Mouse (Mus musculus): ENCODE data around the gene Comt. TPM values are rescaled to one million over a fixed set of nuclear protein-coding genes. Genes with fewer than 3 reads are reported as not detected.

Gene Comt
- polyA plus RNA-seq, 1 experiment: 7.4 TPM

DNA sequence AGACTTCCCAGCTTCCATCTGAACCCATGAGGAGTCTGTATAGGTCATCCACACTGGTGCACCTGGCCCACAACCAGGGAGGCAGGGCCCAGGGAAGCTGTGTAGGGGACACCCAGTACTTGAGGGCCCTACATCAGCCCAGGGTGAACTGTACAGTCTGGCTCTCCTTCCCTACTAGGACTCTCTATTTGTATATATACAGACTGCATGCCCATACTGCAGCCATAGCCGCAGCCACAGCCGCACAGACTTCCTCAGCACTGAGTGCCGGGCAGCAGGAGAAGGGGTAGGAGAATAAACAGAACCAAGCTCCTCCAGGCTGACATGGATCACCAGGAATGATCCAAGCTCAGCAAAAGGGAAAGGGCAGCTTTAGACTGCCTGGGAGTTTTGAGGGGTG is 34.2 kb upstream of the Comt start:
- Histone ChIP-seq H3K36me3 (ENCODE audit: control insufficient read depth) (peaks cover 100% of the 10 kb centered on the region), H3K4me3 (replicated peaks) (no peak overlapping the region), H3K9me3 (ENCODE audit: control insufficient read depth, low read length) (no peaks in the 10 kb centered on the region), H3K4me1 (ENCODE audit: control insufficient read depth) (peaks cover 43% of the 10 kb centered on the region), H3K27me3 (ENCODE audit: control insufficient read depth) (no peaks in the 10 kb centered on the region)
- TF ChIP-seq GATA1 (IDR thresholded peaks at IDR 0.05; ENCODE audit: low read length) (no peak), TAL1 (IDR thresholded peaks at IDR 0.05; ENCODE audit: low read length) (no peak)

DNA sequence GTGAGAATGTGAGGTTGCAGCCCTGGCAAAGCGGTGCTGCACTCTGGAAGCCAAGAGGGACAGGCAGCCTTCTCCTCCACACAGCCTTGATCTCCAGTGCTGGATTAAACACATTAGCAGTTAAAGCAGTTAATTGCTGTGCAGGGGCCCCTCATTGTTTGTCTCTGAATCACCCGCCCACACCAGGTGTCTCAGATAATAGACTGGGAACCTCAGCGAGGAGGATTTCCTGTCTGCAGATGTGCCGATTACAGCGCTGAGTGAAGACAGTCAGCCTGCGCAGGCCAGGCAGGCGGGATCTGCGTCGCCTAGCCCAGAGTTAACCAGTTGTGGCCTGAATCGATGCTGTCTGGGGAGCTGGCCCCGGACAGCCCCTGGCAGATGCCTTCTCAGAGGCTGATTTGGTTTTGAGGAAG is 33.3 kb upstream of the Comt start:
- no peak overlapping the region for H3K4me3 ChIP-seq (replicated peaks)
- no peak for TF ChIP-seq GATA1 (IDR thresholded peaks at IDR 0.05; ENCODE audit: low read length)
- TF ChIP-seq TAL1 (IDR thresholded peaks at IDR 0.05; ENCODE audit: low read length): no peak
- H3K4me1 ChIP-seq (ENCODE audit: control insufficient read depth): peaks cover 44% of the 10 kb centered on the region
- peaks cover 100% of the 10 kb centered on the region for H3K36me3 ChIP-seq (ENCODE audit: control insufficient read depth)
- no peaks in the 10 kb centered on the region for H3K27me3 ChIP-seq (ENCODE audit: control insufficient read depth)
- no peaks in the 10 kb centered on the region for H3K9me3 ChIP-seq (ENCODE audit: control insufficient read depth, low read length)

DNA sequence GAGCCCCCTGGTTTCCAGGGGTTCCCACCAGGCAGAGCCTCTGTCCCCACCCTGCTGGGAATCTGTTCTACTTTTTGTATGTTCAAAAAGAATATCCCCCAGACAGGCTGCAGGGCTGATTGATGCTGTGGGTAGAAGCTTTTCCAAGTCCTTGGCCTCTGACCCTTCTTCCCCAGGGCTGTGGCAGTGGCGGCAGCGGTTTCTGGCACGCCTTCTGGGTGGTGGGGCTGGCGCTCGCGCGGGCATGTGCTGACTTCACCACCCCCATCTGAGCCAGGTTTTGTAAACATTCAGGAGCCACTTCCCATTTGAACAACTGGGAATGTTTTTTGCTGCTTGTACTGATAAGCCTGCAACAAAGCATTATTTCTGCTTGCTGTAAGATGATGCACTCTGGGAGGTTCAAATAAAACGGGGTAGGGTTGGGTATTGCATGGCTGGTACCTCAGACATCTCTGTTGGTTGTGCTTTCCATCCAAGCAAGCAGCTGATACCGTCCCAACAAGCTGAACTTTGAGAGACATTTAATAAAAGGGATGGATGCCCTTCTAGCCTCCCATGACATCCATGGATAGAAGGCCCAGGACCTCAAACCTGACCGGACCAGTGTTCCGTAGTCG is 32.8 kb upstream of the Comt start:
- no peaks in the 10 kb centered on the region for H3K27me3 ChIP-seq (ENCODE audit: control insufficient read depth)
- no peak overlapping the region for H3K4me3 ChIP-seq (replicated peaks)
- H3K36me3 ChIP-seq (ENCODE audit: control insufficient read depth): peaks cover 100% of the 10 kb centered on the region
- H3K4me1 ChIP-seq (ENCODE audit: control insufficient read depth): peaks cover 44% of the 10 kb centered on the region
- no peaks in the 10 kb centered on the region for H3K9me3 ChIP-seq (ENCODE audit: control insufficient read depth, low read length)
- no peak for TF ChIP-seq TAL1 (IDR thresholded peaks at IDR 0.05; ENCODE audit: low read length)
- no peak for TF ChIP-seq GATA1 (IDR thresholded peaks at IDR 0.05; ENCODE audit: low read length)

DNA sequence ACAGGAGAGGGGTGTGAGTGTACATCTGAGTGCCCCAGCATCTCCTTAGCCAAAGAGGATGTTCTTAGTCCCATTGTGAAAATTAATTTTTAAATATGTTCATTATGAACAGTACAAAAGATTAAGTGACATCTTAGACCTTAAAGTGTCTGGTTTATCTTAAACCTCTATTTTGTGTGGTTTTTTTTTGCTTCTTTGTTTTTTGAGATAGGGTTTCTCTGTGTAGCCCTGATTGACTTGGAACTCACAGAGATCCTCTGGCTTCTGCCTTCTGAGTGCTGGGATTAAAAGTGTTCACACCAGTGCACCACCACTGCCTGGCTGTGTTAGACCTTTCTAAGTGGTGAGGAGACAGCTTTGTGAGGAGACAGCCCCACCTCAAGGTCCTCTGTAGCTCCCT is 32.0 kb upstream of the Comt start:
- H3K27me3 ChIP-seq (ENCODE audit: control insufficient read depth): no peaks in the 10 kb centered on the region
- TF ChIP-seq GATA1 (IDR thresholded peaks at IDR 0.05; ENCODE audit: low read length) (no peak), TAL1 (IDR thresholded peaks at IDR 0.05; ENCODE audit: low read length) (no peak)
- no peak overlapping the region for H3K4me3 ChIP-seq (replicated peaks)
- H3K36me3 ChIP-seq (ENCODE audit: control insufficient read depth): peaks cover 100% of the 10 kb centered on the region
- H3K9me3 ChIP-seq (ENCODE audit: control insufficient read depth, low read length): no peaks in the 10 kb centered on the region
- peaks cover 44% of the 10 kb centered on the region for H3K4me1 ChIP-seq (ENCODE audit: control insufficient read depth)

DNA sequence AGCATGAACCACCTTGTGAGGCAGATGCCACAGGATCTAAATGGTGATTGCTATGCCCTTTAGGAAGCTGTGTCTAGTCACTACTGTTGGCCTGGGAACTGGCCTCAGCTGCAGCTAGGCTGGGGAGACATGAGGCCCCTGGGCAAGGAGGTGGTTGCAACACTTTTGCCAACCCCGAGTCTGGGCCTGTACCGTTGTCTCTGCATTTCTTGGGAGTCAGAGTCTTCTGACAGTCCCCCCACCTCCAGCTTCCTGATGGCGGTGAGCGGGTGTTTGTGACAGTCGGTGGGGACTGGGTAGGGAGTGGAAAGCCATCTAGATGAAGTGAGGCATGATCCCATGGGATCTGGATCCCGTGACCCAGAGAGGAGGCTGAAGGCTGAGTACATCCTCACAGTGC is 28.8 kb upstream of the Comt start:
- no peak for TF ChIP-seq GATA1 (IDR thresholded peaks at IDR 0.05; ENCODE audit: low read length)
- TF ChIP-seq TAL1 (IDR thresholded peaks at IDR 0.05; ENCODE audit: low read length): no peak
- H3K27me3 ChIP-seq (ENCODE audit: control insufficient read depth): no peaks in the 10 kb centered on the region
- peaks cover 36% of the 10 kb centered on the region for H3K4me1 ChIP-seq (ENCODE audit: control insufficient read depth)
- no peak overlapping the region for H3K4me3 ChIP-seq (replicated peaks)
- peaks cover 100% of the 10 kb centered on the region for H3K36me3 ChIP-seq (ENCODE audit: control insufficient read depth)
- no peaks in the 10 kb centered on the region for H3K9me3 ChIP-seq (ENCODE audit: control insufficient read depth, low read length)

DNA sequence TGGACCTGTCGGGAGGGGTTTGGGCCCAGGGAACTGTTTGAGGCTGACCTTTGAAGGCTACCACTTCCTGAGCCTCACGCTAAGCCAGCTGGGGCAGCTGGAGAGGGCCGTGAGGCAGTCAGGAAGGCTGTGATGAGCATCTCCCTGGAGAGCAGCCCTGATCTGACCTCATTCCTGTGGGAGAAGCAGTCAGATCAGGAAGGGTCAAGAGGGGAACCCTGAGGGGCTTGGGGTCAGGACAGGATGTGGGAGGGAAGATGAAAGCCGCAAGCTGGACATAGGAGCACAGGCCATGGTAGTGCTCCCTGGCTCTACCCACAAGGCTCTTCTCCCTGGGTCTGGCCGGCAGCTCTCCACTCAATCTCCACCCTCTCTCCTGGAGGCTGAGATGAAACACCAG is 27.2 kb upstream of the Comt start:
- Histone ChIP-seq H3K4me3 (replicated peaks) (no peak overlapping the region), H3K36me3 (ENCODE audit: control insufficient read depth) (peaks cover 100% of the 10 kb centered on the region), H3K4me1 (ENCODE audit: control insufficient read depth) (peaks cover 27% of the 10 kb centered on the region), H3K9me3 (ENCODE audit: control insufficient read depth, low read length) (no peaks in the 10 kb centered on the region), H3K27me3 (ENCODE audit: control insufficient read depth) (no peaks in the 10 kb centered on the region)
- TF ChIP-seq TAL1 (IDR thresholded peaks at IDR 0.05; ENCODE audit: low read length): no peak
- TF ChIP-seq GATA1 (IDR thresholded peaks at IDR 0.05; ENCODE audit: low read length): no peak

DNA sequence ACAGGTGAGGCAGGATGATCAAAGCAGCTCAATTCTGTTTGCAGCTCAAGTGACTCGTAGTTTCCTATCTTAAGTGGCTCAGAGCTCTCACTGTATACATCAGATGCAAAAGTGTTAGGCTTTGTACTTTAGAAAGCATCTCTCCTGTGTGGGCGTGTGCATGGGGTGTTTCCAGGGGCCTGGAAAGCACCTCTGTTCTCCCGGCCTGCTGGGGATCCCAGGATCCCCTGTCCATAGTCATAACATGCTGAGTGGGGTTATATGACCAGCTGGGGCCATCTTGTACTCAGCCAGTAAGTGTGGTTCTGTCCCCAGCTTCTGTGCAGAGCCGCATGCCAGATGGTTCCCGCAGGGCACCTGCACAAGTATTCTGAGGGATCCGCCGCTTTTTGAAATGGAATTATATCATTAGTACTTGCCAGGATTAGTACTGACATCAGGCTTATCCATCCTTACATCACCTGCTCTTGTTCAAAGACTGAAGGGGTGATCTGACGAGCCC is 25.8 kb upstream of the Comt start:
- no peak for TF ChIP-seq GATA1 (IDR thresholded peaks at IDR 0.05; ENCODE audit: low read length)
- no peaks in the 10 kb centered on the region for H3K9me3 ChIP-seq (ENCODE audit: control insufficient read depth, low read length)
- H3K36me3 ChIP-seq (ENCODE audit: control insufficient read depth): peaks cover 100% of the 10 kb centered on the region
- H3K4me1 ChIP-seq (ENCODE audit: control insufficient read depth): peaks cover 21% of the 10 kb centered on the region
- H3K27me3 ChIP-seq (ENCODE audit: control insufficient read depth): no peaks in the 10 kb centered on the region
- H3K4me3 ChIP-seq (replicated peaks): no peak overlapping the region

DNA sequence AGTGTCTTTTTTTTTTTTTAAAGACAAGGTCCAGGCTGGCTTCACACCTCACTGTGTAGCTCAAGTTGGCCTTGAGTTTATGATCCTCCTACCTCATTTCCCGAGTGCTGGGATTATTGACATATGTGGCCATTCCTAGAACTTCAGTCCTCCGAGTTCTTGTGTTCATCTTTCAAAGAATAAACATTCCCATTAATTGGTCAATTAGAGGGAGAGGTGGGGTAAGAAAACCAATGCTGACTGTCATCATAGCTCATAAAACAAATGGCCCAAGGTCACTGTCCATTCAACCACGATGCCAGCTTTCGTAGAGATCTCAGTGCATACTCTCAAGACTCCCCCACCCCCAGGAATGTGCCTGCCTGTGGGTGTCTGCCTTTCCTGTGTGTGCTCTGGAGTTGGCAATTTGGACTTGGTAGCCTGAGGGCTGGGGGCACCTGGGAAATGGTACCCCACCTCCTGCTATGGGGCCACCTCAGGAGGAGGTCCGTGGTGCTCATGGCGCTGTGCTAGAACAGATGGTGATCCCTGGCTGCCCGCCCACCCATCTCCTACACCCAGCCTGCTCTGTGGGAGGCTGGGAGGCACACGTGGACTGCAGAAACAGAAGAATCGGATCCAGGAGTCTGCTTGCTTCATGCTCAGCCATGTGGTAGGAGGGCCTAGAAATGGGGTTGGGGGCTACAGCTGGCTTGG is 25.0 kb upstream of the Comt start:
- peaks cover 100% of the 10 kb centered on the region for H3K36me3 ChIP-seq (ENCODE audit: control insufficient read depth)
- H3K4me3 ChIP-seq (replicated peaks): no peak overlapping the region
- no peaks in the 10 kb centered on the region for H3K27me3 ChIP-seq (ENCODE audit: control insufficient read depth)
- H3K4me1 ChIP-seq (ENCODE audit: control insufficient read depth): peaks cover 16% of the 10 kb centered on the region
- no peak for TF ChIP-seq GATA1 (IDR thresholded peaks at IDR 0.05; ENCODE audit: low read length)
- TF ChIP-seq TAL1 (IDR thresholded peaks at IDR 0.05; ENCODE audit: low read length): no peak
- H3K9me3 ChIP-seq (ENCODE audit: control insufficient read depth, low read length): no peaks in the 10 kb centered on the region

DNA sequence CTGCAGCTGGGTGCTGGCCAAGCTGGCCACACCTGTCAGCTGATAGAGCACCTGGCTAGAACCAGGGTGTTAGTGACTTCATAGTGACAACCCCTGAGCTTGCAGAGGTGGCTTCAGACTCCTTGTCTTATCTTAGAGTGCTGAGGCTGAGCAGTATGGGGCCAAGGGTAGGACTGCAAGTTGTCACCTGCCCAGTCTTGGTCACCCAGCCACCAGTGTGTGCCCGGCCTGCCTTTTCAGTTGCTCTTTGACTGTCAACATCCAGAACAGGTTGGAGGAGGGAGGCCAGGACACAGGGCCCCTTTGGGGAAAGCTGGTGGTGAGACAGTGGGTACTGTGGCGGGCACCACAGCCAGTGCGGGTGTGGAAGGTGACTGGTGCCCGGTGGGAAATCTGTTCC is 22.4 kb upstream of the Comt start:
- Histone ChIP-seq H3K4me3 (replicated peaks) (no peak overlapping the region), H3K27me3 (ENCODE audit: control insufficient read depth) (no peaks in the 10 kb centered on the region), H3K36me3 (ENCODE audit: control insufficient read depth) (peaks cover 100% of the 10 kb centered on the region), H3K4me1 (ENCODE audit: control insufficient read depth) (peaks cover 14% of the 10 kb centered on the region), H3K9me3 (ENCODE audit: control insufficient read depth, low read length) (no peaks in the 10 kb centered on the region)
- no peak for TF ChIP-seq TAL1 (IDR thresholded peaks at IDR 0.05; ENCODE audit: low read length)
- TF ChIP-seq GATA1 (IDR thresholded peaks at IDR 0.05; ENCODE audit: low read length): no peak
